Mouse (Mus musculus) heart, embryonic 14.5 days (tissue): ENCODE measurements around the gene Olfr555. TPM values are rescaled to one million over a fixed set of nuclear protein-coding genes. Genes with fewer than 3 reads are reported as not detected.

Experiments used
- ATAC-seq: fragments of 200-750 bp; cut with Nextera tagmentation; 2 replicates; pipeline ENCODE4 v1.8.0; 2017; ENCODE audit warnings: low read depth, moderate TSS enrichment; ENCODE audit not compliant: insufficient number of reproducible peaks, insufficient read depth, low FRiP score
- H3K27ac ChIP-seq, 2 experiments: fragments of 200-500 bp in 1 of 2; fragments of 300-500 bp in 1 of 2; sonication (generic) in 1 of 2; replicated peaks in 1 of 2; 2 replicates each; pipeline ENCODE4 v1.5.1; 2012 to 2014; ENCODE audit warnings: low read depth in 2 of 2, low read length in 2 of 2, control low read depth in 1 of 2, mild to moderate bottlenecking in 1 of 2, mixed read lengths in 1 of 2; ENCODE audit not compliant: control insufficient read depth in 1 of 2, insufficient read depth in 1 of 2
- H3K27me3 ChIP-seq: fragments of 300-500 bp; sonication (generic); 2 replicates; pipeline ENCODE4 v1.6.1; 2014; ENCODE audit warnings: mild to moderate bottlenecking, low read length, control low read depth; ENCODE audit not compliant: control insufficient read depth, insufficient read depth
- H3K36me3 ChIP-seq: fragments of 300-500 bp; sonication (generic); 2 replicates; pipeline ENCODE4 v1.6.1; 2014; ENCODE audit warnings: mild to moderate bottlenecking, control low read depth, low read length, mixed read lengths; ENCODE audit not compliant: control insufficient read depth, insufficient read depth
- H3K4me1 ChIP-seq, 2 experiments: fragments of 200-500 bp in 1 of 2; fragments of 300-500 bp in 1 of 2; sonication (generic) in 1 of 2; 2 replicates each; pipeline ENCODE4 v1.6.1; 2012 to 2014; ENCODE audit warnings: low read length in 2 of 2, control low read depth in 1 of 2, mixed read lengths in 1 of 2; ENCODE audit not compliant: control insufficient read depth in 2 of 2, insufficient read depth in 2 of 2
- H3K4me2 ChIP-seq: fragments of 300-500 bp; sonication (generic); 2 replicates; pipeline ENCODE4 v1.6.1; 2014; ENCODE audit warnings: mild to moderate bottlenecking, low read length
- H3K4me3 ChIP-seq, 2 experiments: fragments of 200-500 bp in 1 of 2; fragments of 300-500 bp in 1 of 2; sonication (generic) in 1 of 2; 2 replicates each; pipeline ENCODE4 v1.5.1; 2012 to 2014; ENCODE audit warnings: low read length in 2 of 2, mild to moderate bottlenecking in 2 of 2, control low read depth in 1 of 2, low read depth in 1 of 2, moderate library complexity in 1 of 2; ENCODE audit not compliant: control insufficient read depth in 1 of 2, insufficient read depth in 1 of 2
- H3K9ac ChIP-seq: fragments of 300-500 bp; sonication (generic); 2 replicates; pipeline ENCODE4 v1.6.1; 2014; ENCODE audit warnings: mild to moderate bottlenecking, low read length
- H3K9me3 ChIP-seq: fragments of 300-500 bp; sonication (generic); 2 replicates; pipeline ENCODE4 v1.6.1; 2016; ENCODE audit warnings: low read length, control low read depth; ENCODE audit not compliant: control insufficient read depth
- WGBS: fragments of 180-500 bp; shearing (Covaris S2); extraction: QIAGEN DNeasy Blood & Tissue Kit; methylation state at CpG from one replicate; pipeline ENCODE4 v1.1.7; 2014; 5-methylcytosine and 5-hydroxymethylcytosine counted together
- polyA plus RNA-seq: library from polyadenylated mRNA; unstranded; fragments of >200 nt; fragmentation: Nextera tagmentation; extraction: Ambion mirVana; gene quantifications from 2 replicates; pipeline ENCODE4 v1.2.1, GENCODE M21; 2014

The Olfr555 gene
- polyA plus RNA-seq, 1 experiment from 2014 or later = not detected

DNA sequence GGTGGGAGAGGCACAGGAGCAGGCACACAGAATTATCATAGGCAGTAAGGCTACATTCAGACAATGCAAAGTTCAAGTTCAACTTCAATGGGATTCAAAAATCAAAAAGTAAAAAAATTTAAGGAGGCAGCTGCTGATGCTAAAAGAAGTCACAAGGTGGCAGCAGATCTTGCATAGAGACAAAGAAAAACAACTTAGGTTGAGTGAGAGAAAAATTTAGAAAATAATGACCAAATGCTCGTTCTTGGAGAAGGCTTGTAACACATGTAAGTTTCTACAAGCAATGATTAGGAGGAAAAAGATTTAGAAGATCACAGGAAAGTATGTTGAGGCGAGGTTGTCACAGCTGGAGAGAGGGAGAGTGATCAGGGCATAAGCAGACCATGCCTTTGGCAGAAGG, 6.8 kb downstream of the Olfr555 start:
- H3K9ac ChIP-seq = no peak overlapping the region
- H3K4me3 ChIP-seq = no peak overlapping the region
- H3K27me3 ChIP-seq = no peaks in the 10 kb centered on the region
- H3K4me1 ChIP-seq = no peaks in the 10 kb centered on the region
- H3K4me2 ChIP-seq = no peak overlapping the region
- H3K27ac ChIP-seq = no peak overlapping the region
- no peaks in the 10 kb centered on the region for H3K36me3 ChIP-seq
- H3K9me3 ChIP-seq = no peaks in the 10 kb centered on the region
- WGBS = 26% methylated on average over 2 of the region's 2 CpGs
- ATAC-seq = no peak

DNA sequence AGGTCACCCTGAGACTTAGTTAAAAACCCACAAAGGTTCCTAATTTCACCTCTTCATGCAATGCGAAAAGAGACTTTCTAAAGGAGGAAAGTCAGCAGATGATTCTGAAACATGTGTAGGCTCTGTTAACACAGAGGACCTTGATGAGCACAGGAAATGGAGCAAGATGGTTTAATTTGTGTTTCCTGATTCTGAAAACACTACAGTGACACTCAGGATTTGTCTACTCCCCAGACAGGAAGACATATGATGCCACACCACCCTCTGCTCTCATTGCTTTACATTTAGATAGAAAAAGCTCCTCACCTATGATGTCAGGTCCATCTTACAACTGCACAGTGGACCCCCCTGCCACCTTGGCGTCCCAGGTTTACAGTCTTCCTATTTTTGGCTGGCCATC, 17.6 kb downstream of the Olfr555 start:
- no peaks in the 10 kb centered on the region for H3K27me3 ChIP-seq
- H3K4me1 ChIP-seq = peaks cover 0 to 8% of the 10 kb centered on the region in 2 experiments; a peak in 1 of 4 replicates
- no peak overlapping the region for H3K9ac ChIP-seq
- H3K36me3 ChIP-seq = peaks cover 19% of the 10 kb centered on the region
- no peak overlapping the region for H3K4me2 ChIP-seq
- H3K4me3 ChIP-seq = no peak overlapping the region
- no peak overlapping the region for H3K27ac ChIP-seq
- no peak for ATAC-seq
- 81% methylated on average over 2 of the region's 2 CpGs for WGBS
- no peaks in the 10 kb centered on the region for H3K9me3 ChIP-seq

- H3K4me3 ChIP-seq = no peak overlapping the region
- no peaks in the 10 kb centered on the region for H3K27me3 ChIP-seq
- peaks cover 35% of the 10 kb centered on the region for H3K36me3 ChIP-seq
- peaks cover 0 to 14% of the 10 kb centered on the region in 2 experiments; a peak in 2 of 4 replicates for H3K4me1 ChIP-seq
- no peak overlapping the region for H3K4me2 ChIP-seq
- H3K9me3 ChIP-seq = no peaks in the 10 kb centered on the region
- H3K9ac ChIP-seq = no peak overlapping the region
- WGBS = 82% methylated on average over 1 of the region's 1 CpGs
- no peak overlapping the region for H3K27ac ChIP-seq
- no peak for ATAC-seq
Observed at GRCm38 (mm10) chr7:102681916-102682315, 23.3 kb downstream of the Olfr555 start.

- under 1% methylated on average over 40 of the region's 40 CpGs for WGBS
- Histone ChIP-seq H3K9ac (peak within 1 kb of the TSS; percentile 74), H3K4me1 (peaks cover 0 to 6% of the 10 kb centered on the region in 2 experiments; a peak in 2 of 4 replicates), H3K27me3 (no peaks in the 10 kb centered on the region), H3K4me3 (peak within 1 kb of the TSS; percentile 52 to 97), H3K27ac (peak within 1 kb of the TSS; percentile 59 to 95), H3K9me3 (no peaks in the 10 kb centered on the region), H3K36me3 (0 out of 2 replicates have a peak, but pooled peaks cover 12% of the 10 kb centered on the region), H3K4me2 (peak within 1 kb of the TSS; percentile 61)
- ATAC-seq = peak; percentile 99
Observed at GRCm38 (mm10) chr7:102686944-102687501, 28.4 kb downstream of the Olfr555 start, which contains the start of gene Trim68. Gene Trim68, minus strand, starts transcription at chr7:102687327.

DNA sequence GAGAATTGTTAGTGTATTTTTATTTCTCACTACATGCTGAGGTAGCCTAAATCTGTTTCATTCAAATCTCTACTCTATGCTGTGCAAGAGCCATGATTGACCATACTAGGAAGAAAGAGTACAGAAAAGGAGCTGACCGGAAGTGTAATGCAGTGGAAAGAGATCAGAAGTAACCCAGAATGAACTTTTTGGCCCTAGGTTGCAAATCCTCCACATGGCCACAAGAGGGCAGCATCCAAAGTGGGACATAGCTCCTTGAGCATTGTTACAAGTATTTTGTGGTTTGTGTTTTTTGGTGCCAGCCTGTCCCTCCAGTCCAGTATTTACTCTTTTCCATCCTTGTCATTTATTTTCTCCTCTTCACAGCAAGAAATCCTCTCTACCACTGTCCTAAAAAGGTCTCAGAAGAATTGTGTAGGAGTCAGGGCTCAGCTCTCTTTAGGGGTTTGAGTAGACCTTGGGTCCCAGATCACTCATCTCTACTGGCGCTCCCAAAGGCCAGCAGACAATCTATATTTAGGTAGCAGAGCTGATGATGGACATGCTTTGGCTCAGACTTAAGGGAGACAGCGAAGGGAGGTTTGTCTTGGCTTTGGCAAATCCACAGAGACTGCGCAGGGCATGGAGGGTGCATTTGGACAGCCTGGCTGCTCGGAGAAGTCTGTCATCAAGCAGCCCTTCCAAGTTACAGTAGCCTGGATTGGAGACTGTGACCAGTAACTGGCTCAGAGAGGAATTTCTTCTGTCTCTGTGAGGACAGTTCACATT, 36.9 kb downstream of the Olfr555 start, which contains the start of gene Olfr557:
TSS of gene Olfr557 (plus strand) at position 553 of the 768 bp plus-strand sequence.
- H3K4me2 ChIP-seq = no peak within 1 kb of the TSS
- no peak within 1 kb of the TSS for H3K27ac ChIP-seq
- ATAC-seq = no peak
- no peaks in the 10 kb centered on the region for H3K36me3 ChIP-seq
- H3K9ac ChIP-seq = no peak within 1 kb of the TSS
- no peaks in the 10 kb centered on the region for H3K9me3 ChIP-seq
- H3K4me1 ChIP-seq = peaks cover 0 to 2% of the 10 kb centered on the region in 2 experiments; a peak in 1 of 4 replicates
- WGBS = 53% methylated on average over 5 of the region's 5 CpGs
- no peaks in the 10 kb centered on the region for H3K27me3 ChIP-seq
- no peak within 1 kb of the TSS for H3K4me3 ChIP-seq

GRCm38 (mm10) chr7:102698461-102698860, 39.8 kb downstream of the Olfr555 start:
- H3K9me3 ChIP-seq = no peaks in the 10 kb centered on the region
- H3K36me3 ChIP-seq = no peaks in the 10 kb centered on the region
- peaks cover 0 to 2% of the 10 kb centered on the region in 2 experiments; a peak in 1 of 4 replicates for H3K4me1 ChIP-seq
- H3K4me2 ChIP-seq = no peak overlapping the region
- ATAC-seq = no peak
- H3K27ac ChIP-seq = no peak overlapping the region
- H3K27me3 ChIP-seq = no peaks in the 10 kb centered on the region
- WGBS = 83% methylated on average over 7 of the region's 7 CpGs
- no peak overlapping the region for H3K9ac ChIP-seq
- H3K4me3 ChIP-seq = no peak overlapping the region

- Histone ChIP-seq H3K27me3 (no peaks in the 10 kb centered on the region), H3K36me3 (no peaks in the 10 kb centered on the region), H3K9ac (no peak within 1 kb of the TSS), H3K4me3 (no peak within 1 kb of the TSS), H3K27ac (no peak within 1 kb of the TSS), H3K9me3 (no peaks in the 10 kb centered on the region), H3K4me1 (no peaks in the 10 kb centered on the region), H3K4me2 (no peak within 1 kb of the TSS)
- no peak for ATAC-seq
Observed at GRCm38 (mm10) chr7:102701915-102702314, 43.3 kb downstream of the Olfr555 start, which contains the start of gene Olfr558. Gene Olfr558, plus strand, starts transcription at chr7:102702215.
